Mouse (Mus musculus): Measurements from ENCODE around the gene Ppp1r13b. TPM values are rescaled to one million over a fixed set of nuclear protein-coding genes. Genes with fewer than 3 reads are reported as not detected.

Gene Ppp1r13b
- polyA plus RNA-seq, 1 experiment from 2014 or later: 15.9 TPM

DNA sequence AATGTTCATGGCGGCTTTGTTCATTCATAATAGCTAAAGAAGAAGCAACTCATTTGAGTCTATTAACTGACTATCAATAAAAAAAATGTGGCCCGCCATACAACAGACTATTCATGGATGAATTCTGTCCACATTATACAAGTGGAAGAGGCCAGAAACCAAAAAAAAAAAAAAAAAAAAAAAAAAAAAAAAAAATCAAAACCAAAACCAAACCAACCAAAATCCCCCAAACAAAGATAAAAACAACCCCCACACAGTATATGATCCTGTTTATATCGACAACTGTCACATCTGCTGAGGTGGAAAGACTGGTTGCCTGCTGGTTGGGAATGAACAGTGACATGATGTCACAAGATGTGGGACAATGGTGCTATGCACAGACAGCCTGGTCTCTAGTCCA is 32.4 kb downstream of the Ppp1r13b start:
- no peak for ATAC-seq (ENCODE audit: low read depth)
- H3K27ac ChIP-seq (ENCODE audit: low read length): no peak overlapping the region
- H3K4me1 ChIP-seq (replicated peaks; ENCODE audit: control insufficient read depth, insufficient read depth, low read length): no peaks in the 10 kb centered on the region
- peaks cover 2% of the 10 kb centered on the region; the same call in 1 of the 2 replicates for H3K36me3 ChIP-seq (ENCODE audit: control insufficient read depth, insufficient read depth, low read length)
- no peaks in the 10 kb centered on the region for H3K27me3 ChIP-seq (ENCODE audit: control insufficient read depth, insufficient read depth, low read depth, low read length)
- no peaks in the 10 kb centered on the region for H3K9me3 ChIP-seq (ENCODE audit: control insufficient read depth, low read length)
- H3K9ac ChIP-seq (ENCODE audit: low read length): no peak overlapping the region
- no peak overlapping the region for H3K4me2 ChIP-seq (ENCODE audit: low read depth, low read length)
- H3K4me3 ChIP-seq (ENCODE audit: low read length): no peak overlapping the region
- WGBS: 77% methylated on average over 3 of the region's 3 CpGs

DNA sequence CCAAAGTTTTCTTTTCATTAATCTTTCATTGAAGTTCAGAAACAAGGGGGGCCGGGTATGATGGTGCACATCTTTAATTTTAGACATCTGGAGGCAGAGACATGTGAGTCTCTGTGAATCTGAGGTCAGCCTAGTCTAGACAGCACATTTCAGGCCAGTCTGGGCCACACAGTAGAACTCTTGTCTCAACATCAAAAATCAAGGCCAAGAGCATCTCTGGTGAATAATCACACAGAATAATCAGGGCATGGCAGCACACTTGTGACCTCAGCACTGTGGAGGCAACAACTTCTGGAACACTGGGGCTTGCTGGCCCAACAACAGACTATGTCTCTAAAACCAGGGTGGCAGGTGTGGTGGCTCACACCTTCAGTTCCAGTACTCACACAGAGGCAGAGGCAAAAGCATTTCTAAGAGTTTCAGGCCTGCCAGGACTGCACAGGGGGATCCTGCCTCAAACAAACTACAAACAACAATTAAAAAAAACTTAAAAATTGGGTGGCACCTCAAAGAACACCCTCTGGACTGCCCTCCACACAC is 33.2 kb downstream of the Ppp1r13b start:
- Histone ChIP-seq H3K4me2 (ENCODE audit: low read depth, low read length) (no peak overlapping the region), H3K36me3 (ENCODE audit: control insufficient read depth, insufficient read depth, low read length) (peaks cover 2% of the 10 kb centered on the region; the same call in 1 of the 2 replicates), H3K9ac (ENCODE audit: low read length) (no peak overlapping the region), H3K27ac (ENCODE audit: low read length) (no peak overlapping the region), H3K27me3 (ENCODE audit: control insufficient read depth, insufficient read depth, low read depth, low read length) (no peaks in the 10 kb centered on the region), H3K9me3 (ENCODE audit: control insufficient read depth, low read length) (no peaks in the 10 kb centered on the region), H3K4me1 (replicated peaks; ENCODE audit: control insufficient read depth, insufficient read depth, low read length) (no peaks in the 10 kb centered on the region), H3K4me3 (ENCODE audit: low read length) (no peak overlapping the region)
- ATAC-seq (ENCODE audit: low read depth): no peak
- WGBS: 77% methylated on average over 1 of the region's 1 CpGs

DNA sequence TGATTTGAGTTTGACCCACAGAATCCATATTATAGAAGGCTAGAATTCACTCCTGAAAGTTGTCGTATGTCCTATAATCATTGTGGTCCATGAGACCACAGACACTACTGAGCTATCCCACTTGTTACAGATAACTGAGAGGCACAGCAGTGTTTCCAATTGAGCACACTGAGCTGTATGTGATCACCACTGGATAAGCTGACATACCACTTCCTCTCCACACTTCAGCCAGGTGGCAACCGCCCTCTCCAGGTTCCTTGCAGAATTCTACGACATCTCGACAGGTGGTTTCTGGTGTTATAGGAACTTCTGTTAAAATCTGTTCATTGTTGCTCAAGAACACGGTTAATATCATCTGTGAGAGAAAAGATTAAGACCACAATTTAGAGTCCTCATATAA is 35.8 kb downstream of the Ppp1r13b start:
- no peak overlapping the region for H3K4me3 ChIP-seq (ENCODE audit: low read length)
- H3K4me2 ChIP-seq (ENCODE audit: low read depth, low read length): no peak overlapping the region
- H3K27ac ChIP-seq (ENCODE audit: low read length): no peak overlapping the region
- no peak overlapping the region for H3K9ac ChIP-seq (ENCODE audit: low read length)
- no peaks in the 10 kb centered on the region for H3K4me1 ChIP-seq (replicated peaks; ENCODE audit: control insufficient read depth, insufficient read depth, low read length)
- no peaks in the 10 kb centered on the region for H3K27me3 ChIP-seq (ENCODE audit: control insufficient read depth, insufficient read depth, low read depth, low read length)
- H3K36me3 ChIP-seq (ENCODE audit: control insufficient read depth, insufficient read depth, low read length): peaks cover 2% of the 10 kb centered on the region; the same call in 1 of the 2 replicates
- H3K9me3 ChIP-seq (ENCODE audit: control insufficient read depth, low read length): no peaks in the 10 kb centered on the region
- WGBS: 83% methylated on average over 5 of the region's 5 CpGs
- no peak for ATAC-seq (ENCODE audit: low read depth)

DNA sequence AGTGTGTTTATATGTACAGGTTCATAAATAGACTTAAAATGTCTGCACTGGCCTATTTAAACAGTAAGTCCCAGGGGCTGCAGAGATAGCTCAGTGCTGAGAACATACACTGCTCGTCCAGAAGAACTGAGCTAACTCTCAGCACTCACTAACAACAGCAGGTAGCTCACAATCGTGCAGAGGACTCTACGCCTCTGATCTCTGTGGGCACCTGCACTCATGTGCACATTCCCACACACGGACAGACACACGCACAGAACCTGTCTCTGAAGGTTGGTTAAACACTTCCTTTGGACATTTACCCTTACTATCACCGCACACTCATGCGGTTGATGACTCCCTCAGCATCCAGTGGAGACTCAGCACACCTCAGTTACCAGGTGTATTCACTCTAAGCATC is 37.1 kb downstream of the Ppp1r13b start:
- no peak for ATAC-seq (ENCODE audit: low read depth)
- H3K27ac ChIP-seq (ENCODE audit: low read length): no peak overlapping the region
- H3K9me3 ChIP-seq (ENCODE audit: control insufficient read depth, low read length): no peaks in the 10 kb centered on the region
- H3K4me3 ChIP-seq (ENCODE audit: low read length): no peak overlapping the region
- no peaks in the 10 kb centered on the region for H3K4me1 ChIP-seq (replicated peaks; ENCODE audit: control insufficient read depth, insufficient read depth, low read length)
- 86% methylated on average over 7 of the region's 7 CpGs for WGBS
- peaks cover 2% of the 10 kb centered on the region; the same call in 1 of the 2 replicates for H3K36me3 ChIP-seq (ENCODE audit: control insufficient read depth, insufficient read depth, low read length)
- no peak overlapping the region for H3K9ac ChIP-seq (ENCODE audit: low read length)
- no peaks in the 10 kb centered on the region for H3K27me3 ChIP-seq (ENCODE audit: control insufficient read depth, insufficient read depth, low read depth, low read length)
- no peak overlapping the region for H3K4me2 ChIP-seq (ENCODE audit: low read depth, low read length)

DNA sequence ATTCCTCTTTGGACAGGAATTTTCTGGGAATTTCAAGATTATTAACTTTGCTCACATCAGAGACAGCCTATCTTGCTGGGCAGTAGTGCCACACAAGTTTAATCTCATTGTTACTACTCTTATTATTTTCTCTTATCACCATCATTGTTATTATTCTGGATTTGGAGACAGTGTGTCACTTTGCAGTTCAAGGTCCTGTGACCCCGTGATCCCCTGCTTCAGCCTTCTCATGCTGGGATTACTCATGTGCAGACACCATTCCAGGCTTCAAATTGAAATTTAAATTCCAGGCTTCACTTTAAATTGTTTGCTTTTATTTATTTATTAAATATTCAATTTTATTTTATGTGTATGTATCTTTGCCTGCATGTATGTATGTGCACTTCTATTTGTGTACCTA is 38.1 kb downstream of the Ppp1r13b start:
- 81% methylated on average over 1 of the region's 1 CpGs for WGBS
- ATAC-seq (ENCODE audit: low read depth): no peak
- H3K4me1 ChIP-seq (replicated peaks; ENCODE audit: control insufficient read depth, insufficient read depth, low read length): no peaks in the 10 kb centered on the region
- no peak overlapping the region for H3K4me3 ChIP-seq (ENCODE audit: low read length)
- H3K9me3 ChIP-seq (ENCODE audit: control insufficient read depth, low read length): no peaks in the 10 kb centered on the region
- no peak overlapping the region for H3K27ac ChIP-seq (ENCODE audit: low read length)
- peaks cover 5% of the 10 kb centered on the region for H3K36me3 ChIP-seq (ENCODE audit: control insufficient read depth, insufficient read depth, low read length)
- no peak overlapping the region for H3K4me2 ChIP-seq (ENCODE audit: low read depth, low read length)
- no peak overlapping the region for H3K9ac ChIP-seq (ENCODE audit: low read length)
- H3K27me3 ChIP-seq (ENCODE audit: control insufficient read depth, insufficient read depth, low read depth, low read length): no peaks in the 10 kb centered on the region

DNA sequence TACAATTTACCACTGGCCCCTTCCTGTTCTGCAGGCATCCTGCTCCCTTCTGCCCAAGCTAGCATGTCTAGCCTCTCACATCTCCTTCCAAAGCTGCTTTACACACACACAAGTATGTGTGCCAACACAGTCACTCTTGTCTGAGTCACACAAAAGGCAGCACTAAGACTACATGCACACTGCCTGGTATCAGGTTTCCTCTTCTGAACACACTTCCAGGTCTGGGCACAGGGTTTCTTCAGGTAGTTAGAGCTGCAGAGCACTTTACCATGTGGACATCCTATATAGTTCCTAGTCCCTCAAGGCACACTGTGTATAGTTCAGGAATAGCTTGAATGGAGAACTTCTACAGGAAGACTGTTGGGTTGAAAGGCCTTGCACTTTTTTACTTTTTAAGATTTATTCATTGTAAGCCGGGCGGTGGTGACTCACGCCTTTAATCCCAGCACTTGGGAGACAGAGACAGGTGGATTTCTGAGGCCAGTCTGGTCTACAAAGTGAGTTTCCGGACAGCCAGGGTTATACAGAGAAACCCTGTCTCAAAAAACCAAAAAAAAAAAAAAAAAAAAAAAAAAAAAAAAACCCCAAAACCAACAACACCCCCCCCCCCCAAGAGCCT is 43.6 kb downstream of the Ppp1r13b start:
- Histone ChIP-seq H3K4me1 (replicated peaks; ENCODE audit: control insufficient read depth, insufficient read depth, low read length) (no peaks in the 10 kb centered on the region), H3K4me3 (ENCODE audit: low read length) (no peak overlapping the region), H3K9ac (ENCODE audit: low read length) (no peak overlapping the region), H3K27ac (ENCODE audit: low read length) (no peak overlapping the region), H3K36me3 (ENCODE audit: control insufficient read depth, insufficient read depth, low read length) (peaks cover 5% of the 10 kb centered on the region), H3K9me3 (ENCODE audit: control insufficient read depth, low read length) (no peaks in the 10 kb centered on the region), H3K4me2 (ENCODE audit: low read depth, low read length) (no peak overlapping the region), H3K27me3 (ENCODE audit: control insufficient read depth, insufficient read depth, low read depth, low read length) (no peaks in the 10 kb centered on the region)
- ATAC-seq (ENCODE audit: low read depth): no peak
- WGBS: 91% methylated on average over 4 of the region's 4 CpGs

DNA sequence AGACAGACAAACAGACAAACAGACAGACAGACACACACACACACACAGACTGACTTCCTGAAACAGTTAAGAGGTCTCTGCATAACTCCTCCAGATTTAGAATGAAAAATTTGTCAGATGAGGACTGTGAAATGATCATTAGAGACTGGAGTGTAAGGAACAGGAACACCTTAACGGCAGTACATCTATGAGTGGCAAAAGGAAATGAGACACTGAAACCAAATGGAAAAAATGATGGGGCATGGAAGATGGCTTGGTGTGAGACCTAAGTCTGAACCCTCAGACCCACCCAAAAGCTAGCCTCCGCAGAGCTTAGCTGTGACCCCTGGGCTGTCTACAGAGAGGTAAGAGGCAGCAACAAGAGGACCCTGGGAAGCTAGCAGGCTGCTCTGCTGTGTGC is 52.5 kb downstream of the Ppp1r13b start:
- no peak overlapping the region for H3K9ac ChIP-seq (ENCODE audit: low read length)
- H3K9me3 ChIP-seq (ENCODE audit: control insufficient read depth, low read length): no peaks in the 10 kb centered on the region
- ATAC-seq (ENCODE audit: low read depth): no peak
- H3K27ac ChIP-seq (ENCODE audit: low read length): no peak overlapping the region
- peaks cover 16% of the 10 kb centered on the region for H3K36me3 ChIP-seq (ENCODE audit: control insufficient read depth, insufficient read depth, low read length)
- H3K27me3 ChIP-seq (ENCODE audit: control insufficient read depth, insufficient read depth, low read depth, low read length): no peaks in the 10 kb centered on the region
- no peak overlapping the region for H3K4me3 ChIP-seq (ENCODE audit: low read length)
- WGBS: 90% methylated on average over 2 of the region's 2 CpGs
- no peaks in the 10 kb centered on the region for H3K4me1 ChIP-seq (replicated peaks; ENCODE audit: control insufficient read depth, insufficient read depth, low read length)
- no peak overlapping the region for H3K4me2 ChIP-seq (ENCODE audit: low read depth, low read length)

DNA sequence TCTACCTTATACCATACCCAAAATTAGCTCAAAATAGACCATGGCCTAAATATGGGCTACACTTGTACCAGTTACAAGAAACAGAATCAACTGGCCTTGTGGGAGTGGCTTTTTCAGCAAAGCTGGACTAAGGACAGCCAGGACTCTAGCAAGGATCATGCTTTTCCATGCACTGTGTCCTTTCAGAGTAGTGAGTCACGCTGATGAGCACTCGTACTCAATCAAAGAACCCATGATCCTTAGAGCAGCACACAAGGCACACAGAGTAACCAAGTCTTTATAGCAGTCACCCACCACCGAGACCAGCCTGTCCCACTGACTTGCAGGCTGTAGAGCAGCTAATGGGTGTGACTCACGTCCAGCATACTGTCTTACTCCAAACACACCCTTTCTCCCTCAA is 54.4 kb downstream of the Ppp1r13b start:
- Histone ChIP-seq H3K27ac (ENCODE audit: low read length) (no peak overlapping the region), H3K9ac (ENCODE audit: low read length) (no peak overlapping the region), H3K4me2 (ENCODE audit: low read depth, low read length) (no peak overlapping the region), H3K27me3 (ENCODE audit: control insufficient read depth, insufficient read depth, low read depth, low read length) (no peaks in the 10 kb centered on the region), H3K36me3 (ENCODE audit: control insufficient read depth, insufficient read depth, low read length) (peaks cover 17% of the 10 kb centered on the region), H3K9me3 (ENCODE audit: control insufficient read depth, low read length) (no peaks in the 10 kb centered on the region), H3K4me1 (replicated peaks; ENCODE audit: control insufficient read depth, insufficient read depth, low read length) (no peaks in the 10 kb centered on the region), H3K4me3 (ENCODE audit: low read length) (no peak overlapping the region)
- no peak for ATAC-seq (ENCODE audit: low read depth)
- 53% methylated on average over 4 of the region's 4 CpGs for WGBS

DNA sequence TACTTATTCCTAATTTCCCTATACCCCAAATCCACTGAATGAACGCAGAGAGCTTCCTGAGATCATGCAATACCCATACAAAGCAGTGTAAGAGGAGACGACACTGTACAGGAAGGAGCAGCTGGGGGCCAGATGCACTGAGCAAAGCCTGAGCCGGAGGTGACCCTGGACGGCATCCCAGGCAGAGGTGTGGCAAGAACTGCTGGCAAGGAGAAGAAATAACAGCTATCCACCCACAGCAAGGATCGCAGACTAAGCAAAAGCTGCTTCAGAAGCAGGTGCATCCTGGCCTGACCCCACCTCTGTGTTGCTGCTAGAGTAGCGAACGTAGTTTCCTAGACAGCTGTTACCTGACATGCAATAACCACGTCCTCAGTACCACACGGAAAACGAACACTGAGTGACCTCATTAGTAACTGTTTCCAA is 54.9 kb downstream of the Ppp1r13b start:
- Histone ChIP-seq H3K9ac (ENCODE audit: low read length) (no peak overlapping the region), H3K27ac (ENCODE audit: low read length) (no peak overlapping the region), H3K27me3 (ENCODE audit: control insufficient read depth, insufficient read depth, low read depth, low read length) (no peaks in the 10 kb centered on the region), H3K4me1 (replicated peaks; ENCODE audit: control insufficient read depth, insufficient read depth, low read length) (no peaks in the 10 kb centered on the region), H3K4me2 (ENCODE audit: low read depth, low read length) (no peak overlapping the region), H3K36me3 (ENCODE audit: control insufficient read depth, insufficient read depth, low read length) (peaks cover 13% of the 10 kb centered on the region), H3K4me3 (ENCODE audit: low read length) (no peak overlapping the region), H3K9me3 (ENCODE audit: control insufficient read depth, low read length) (no peaks in the 10 kb centered on the region)
- 46% methylated on average over 10 of the region's 10 CpGs for WGBS
- ATAC-seq (ENCODE audit: low read depth): peak; percentile 28; the same call in 1 of the 2 replicates
